Mouse (Mus musculus) lung, postnatal 0 days (tissue): ENCODE data around the gene Clybl.

Experiments used
- CTCF ChIP-seq: IDR thresholded peaks from 2 replicates; pipeline ENCODE4 v1.5.1; 2016; ENCODE audit warnings: antibody characterized with exemption, mild to moderate bottlenecking
- EP300 ChIP-seq: IDR thresholded peaks from 2 replicates; pipeline ENCODE4 v1.6.1; 2016; ENCODE audit warnings: antibody characterized with exemption, mild to moderate bottlenecking, control low read depth

DNA sequence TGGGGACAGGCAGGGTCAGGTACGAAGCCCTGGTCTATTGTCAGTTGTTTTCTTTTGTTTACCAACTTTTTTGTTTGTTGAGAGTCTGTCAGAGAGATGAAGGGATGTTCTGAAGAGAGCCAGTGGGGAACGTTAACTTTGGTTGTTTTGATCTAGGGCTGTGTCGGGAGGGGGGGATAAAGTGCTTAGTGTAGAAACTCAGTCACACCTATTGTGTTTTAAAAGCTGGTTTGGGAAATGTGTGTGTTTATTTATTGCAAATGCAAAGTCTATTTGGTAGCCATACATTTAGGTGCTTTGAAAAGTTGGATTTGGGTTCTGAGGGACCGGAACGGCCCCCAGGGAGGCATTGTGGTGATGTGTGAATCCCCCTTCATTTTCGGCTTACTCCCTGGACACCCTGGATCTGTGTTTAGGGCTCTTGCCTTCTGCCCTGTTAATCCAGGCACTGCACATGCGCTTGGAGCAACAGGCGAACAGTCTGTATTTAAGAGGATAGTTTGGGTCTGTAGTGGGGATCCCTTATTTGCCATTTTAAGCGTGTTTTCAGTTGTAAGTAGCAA is 99.6 kb downstream of the Clybl start:
- TF ChIP-seq CTCF (no peak), EP300 (no peak)
